Mouse (Mus musculus) limb, embryonic 13.5 days (tissue): ENCODE measurements around the gene Doc2g. TPM values are rescaled to one million over a fixed set of nuclear protein-coding genes. Genes with fewer than 3 reads are reported as not detected.
"Not testable (repeated sequence)": the region's sequence is repeated elsewhere in the genome, so short reads cannot be mapped to it uniquely, and the experiment has no call there.

Experiments used
- ATAC-seq: fragments of 200-750 bp; cut with Nextera tagmentation; 2 replicates; pipeline ENCODE4 v1.8.0; 2017; ENCODE audit warnings: low read depth, moderate number of reproducible peaks, moderate TSS enrichment; ENCODE audit not compliant: low FRiP score
- H3K27ac ChIP-seq: fragments of 300-500 bp; sonication (generic); 2 replicates; pipeline ENCODE4 v1.5.1; 2015; ENCODE audit warnings: inconsistent platforms, mild to moderate bottlenecking, moderate library complexity
- H3K27me3 ChIP-seq: fragments of 300-500 bp; sonication (generic); 2 replicates; pipeline ENCODE4 v1.6.1; 2015; ENCODE audit warnings: mild to moderate bottlenecking, inconsistent platforms
- H3K36me3 ChIP-seq: fragments of 300-500 bp; sonication (generic); 2 replicates; pipeline ENCODE4 v1.6.1; 2015; ENCODE audit warnings: inconsistent platforms, mild to moderate bottlenecking, moderate library complexity
- H3K4me1 ChIP-seq: fragments of 300-500 bp; sonication (generic); 2 replicates; pipeline ENCODE4 v1.6.1; 2015; ENCODE audit warnings: inconsistent platforms
- H3K4me2 ChIP-seq: fragments of 300-500 bp; sonication (generic); replicated peaks from 2 replicates; pipeline ENCODE4 v1.6.1; 2015; ENCODE audit warnings: inconsistent platforms, mild to moderate bottlenecking, moderate library complexity
- H3K4me3 ChIP-seq: fragments of 300-500 bp; sonication (generic); 2 replicates; pipeline ENCODE4 v1.5.1; 2015; ENCODE audit warnings: moderate library complexity, mild to moderate bottlenecking, inconsistent platforms
- H3K9ac ChIP-seq: fragments of 300-500 bp; sonication (generic); 2 replicates; pipeline ENCODE4 v1.6.1; 2015; ENCODE audit warnings: mild to moderate bottlenecking, inconsistent platforms
- H3K9me3 ChIP-seq: fragments of 300-500 bp; sonication (generic); 2 replicates; pipeline ENCODE4 v1.6.1; 2016; ENCODE audit warnings: inconsistent platforms
- WGBS: fragments of 180-500 bp; shearing (Covaris S2); methylation state at CpG from one replicate; pipeline ENCODE4 v1.1.7; 2015; 5-methylcytosine and 5-hydroxymethylcytosine counted together
- polyA plus RNA-seq: library from polyadenylated mRNA; unstranded; fragments of >200 nt; fragmentation: Nextera tagmentation; extraction: Ambion mirVana; gene quantifications from 2 replicates; pipeline ENCODE4 v1.2.1, GENCODE M21; 2015

Gene Doc2g
- polyA plus RNA-seq, 1 experiment from 2014 or later, result 5.5 TPM

DNA sequence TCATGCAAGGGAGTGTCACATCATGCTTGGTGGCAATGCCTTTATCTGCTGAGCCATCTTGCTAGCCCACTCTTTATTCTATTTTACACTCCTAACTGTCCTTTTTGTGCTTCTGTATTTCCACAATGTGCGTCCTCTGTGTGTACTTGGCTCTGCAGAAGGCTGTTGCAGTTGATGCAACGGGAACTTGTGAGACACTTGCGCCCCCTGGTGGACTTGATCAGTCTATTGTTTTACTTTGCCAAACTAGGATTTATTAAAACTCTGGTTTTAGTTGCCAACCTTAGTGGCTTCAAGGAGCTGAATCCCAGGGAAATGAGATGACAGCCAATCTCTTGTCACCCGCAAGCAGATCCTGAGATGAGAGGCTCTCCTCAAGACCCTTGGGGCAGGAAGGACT lies 44.7 kb downstream of the Doc2g start:
- H3K27me3 ChIP-seq, result no peaks in the 10 kb centered on the region
- 20% methylated on average over 4 of the region's 4 CpGs for WGBS
- no peak overlapping the region for H3K27ac ChIP-seq
- no peak for ATAC-seq
- H3K4me3 ChIP-seq, result no peak overlapping the region
- H3K9me3 ChIP-seq, result no peaks in the 10 kb centered on the region
- no peaks in the 10 kb centered on the region for H3K36me3 ChIP-seq
- no peak overlapping the region for H3K9ac ChIP-seq
- H3K4me1 ChIP-seq, result peaks cover 5% of the 10 kb centered on the region; the same call in 1 of the 2 replicates
- H3K4me2 ChIP-seq, result no peak overlapping the region

DNA sequence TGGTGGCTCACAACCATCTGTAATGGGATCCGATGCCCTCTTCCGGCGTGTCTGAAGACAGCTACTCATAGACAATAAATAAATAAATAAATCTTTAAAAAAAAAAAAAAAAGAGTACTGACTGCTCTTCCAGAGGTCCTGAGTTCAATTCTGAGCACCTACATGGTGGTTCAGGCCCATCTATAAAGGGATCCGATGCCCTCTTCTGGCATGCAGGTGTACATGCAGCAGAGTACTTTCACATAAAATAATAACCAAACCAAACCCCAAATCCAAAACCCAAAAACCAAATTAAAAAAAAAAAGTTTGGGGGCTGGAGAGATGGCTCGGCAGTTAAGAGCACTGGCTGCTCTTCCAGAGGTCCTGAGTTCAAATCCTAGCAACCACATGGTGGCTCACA lies 46.0 kb downstream of the Doc2g start:
- not testable (repeated sequence) for H3K4me3 ChIP-seq

DNA sequence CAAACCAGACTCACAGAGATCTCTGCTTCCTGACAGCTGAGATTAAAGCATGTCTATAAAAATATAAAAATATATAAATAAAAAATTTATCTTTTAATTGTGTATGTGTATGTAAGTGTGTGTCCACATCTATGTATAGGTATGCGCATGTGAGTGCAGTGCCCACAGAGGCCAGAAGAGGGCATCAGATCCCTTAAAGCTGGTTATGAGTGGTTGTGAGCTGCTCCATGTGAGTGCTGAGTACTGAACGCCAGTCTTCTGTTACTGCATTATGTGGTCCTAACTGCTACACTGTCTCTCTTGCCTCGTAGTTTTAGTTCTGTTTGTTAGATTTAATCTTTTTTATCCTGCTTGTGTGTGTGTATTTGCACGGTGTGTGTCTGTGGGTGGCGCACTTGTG lies 47.9 kb downstream of the Doc2g start:
- ATAC-seq, result no peak
- peaks cover 2% of the 10 kb centered on the region; the same call in 1 of the 2 replicates for H3K4me1 ChIP-seq
- 94% methylated on average over 5 of the region's 5 CpGs for WGBS

More for the DNA sequence above, 46.0 kb downstream of the Doc2g start:
- not testable (repeated sequence) for H3K27me3 ChIP-seq, H3K27ac ChIP-seq, H3K9me3 ChIP-seq, ATAC-seq, H3K4me2 ChIP-seq, H3K4me1 ChIP-seq, H3K36me3 ChIP-seq, H3K9ac ChIP-seq
- WGBS, result 86% methylated on average over 5 of the region's 5 CpGs

DNA sequence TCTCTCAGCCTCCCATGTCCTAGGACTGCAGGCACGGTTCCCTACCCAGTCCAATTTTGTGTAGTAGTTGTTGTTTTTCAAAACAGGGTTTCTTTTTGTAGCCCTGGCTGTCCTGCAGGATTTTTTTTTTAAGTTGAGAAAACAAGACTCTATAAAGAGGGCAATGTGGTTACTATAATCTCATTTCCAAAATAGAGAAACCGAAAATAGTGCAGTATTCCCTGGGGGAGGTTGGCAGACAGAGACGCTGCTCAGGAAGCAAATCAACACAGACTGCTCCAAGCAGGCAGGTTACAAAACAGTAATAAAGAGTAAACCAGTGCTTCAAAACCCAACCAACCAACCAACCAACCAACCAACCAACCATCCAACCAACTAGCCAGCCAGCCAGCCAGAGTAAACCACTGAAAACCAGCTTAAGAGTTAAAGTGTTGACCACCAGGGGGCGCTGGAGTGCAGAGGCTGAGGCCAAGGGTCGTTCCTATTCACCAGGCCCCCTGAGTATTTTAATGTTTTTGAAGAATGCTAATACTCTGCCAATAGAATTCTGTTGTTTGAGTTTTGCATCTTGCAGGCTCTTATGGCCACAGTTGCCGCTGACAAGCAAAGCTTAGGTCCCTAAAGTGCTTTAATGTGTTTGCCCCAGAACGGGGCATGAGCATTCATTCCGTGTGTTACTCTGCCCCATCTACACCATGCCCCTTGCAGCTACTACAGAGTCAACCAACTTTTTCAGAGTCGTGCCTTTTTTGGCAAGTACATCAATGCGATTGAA lies 48.8 kb downstream of the Doc2g start:
- no peak for ATAC-seq
- no peaks in the 10 kb centered on the region for H3K36me3 ChIP-seq
- 0 out of 2 replicates have a peak, but pooled peaks cover 3% of the 10 kb centered on the region for H3K4me1 ChIP-seq
- no peak overlapping the region for H3K9ac ChIP-seq
- no peak overlapping the region for H3K4me3 ChIP-seq
- 52% methylated on average over 10 of the region's 10 CpGs for WGBS
- no peaks in the 10 kb centered on the region for H3K27me3 ChIP-seq
- H3K27ac ChIP-seq, result no peak overlapping the region
- no peak overlapping the region for H3K4me2 ChIP-seq
- H3K9me3 ChIP-seq, result no peaks in the 10 kb centered on the region

More for the DNA sequence above, 47.9 kb downstream of the Doc2g start:
- no peak overlapping the region for H3K27ac ChIP-seq
- no peaks in the 10 kb centered on the region for H3K9me3 ChIP-seq
- H3K4me3 ChIP-seq, result no peak overlapping the region
- no peak overlapping the region for H3K9ac ChIP-seq
- no peaks in the 10 kb centered on the region for H3K36me3 ChIP-seq
- no peaks in the 10 kb centered on the region for H3K27me3 ChIP-seq
- no peak overlapping the region for H3K4me2 ChIP-seq

DNA sequence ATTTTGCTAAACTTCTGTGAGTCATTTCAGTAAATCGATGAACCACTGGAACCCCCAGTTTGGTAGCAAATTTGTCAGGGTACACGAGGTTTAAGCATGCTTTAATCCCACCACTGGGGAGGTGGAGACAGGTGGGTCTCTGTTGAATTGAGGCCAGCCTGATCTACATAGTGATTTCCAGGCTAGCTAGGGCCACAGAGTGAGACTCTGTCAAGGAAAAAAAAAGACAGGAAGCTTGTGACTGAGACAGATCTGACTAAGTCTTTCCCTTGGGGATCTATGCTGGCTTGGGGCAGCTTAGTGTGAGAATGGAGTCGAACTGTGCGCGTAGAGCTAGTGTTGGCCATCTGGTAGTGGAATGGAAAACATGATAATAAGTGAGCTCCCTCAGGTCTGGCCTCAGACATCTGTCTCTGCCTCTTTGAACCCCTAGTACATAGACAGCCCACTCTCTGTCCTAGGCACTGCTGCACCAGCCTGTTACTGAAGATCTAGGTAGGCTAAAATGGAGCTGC lies 49.5 kb downstream of the Doc2g start:
- Histone ChIP-seq H3K9ac (no peak overlapping the region), H3K27ac (no peak overlapping the region), H3K4me3 (no peak overlapping the region), H3K4me1 (0 out of 2 replicates have a peak, but pooled peaks cover 3% of the 10 kb centered on the region), H3K4me2 (no peak overlapping the region), H3K27me3 (no peaks in the 10 kb centered on the region), H3K9me3 (no peaks in the 10 kb centered on the region), H3K36me3 (no peaks in the 10 kb centered on the region)
- no peak for ATAC-seq
- WGBS, result 78% methylated on average over 5 of the region's 5 CpGs

DNA sequence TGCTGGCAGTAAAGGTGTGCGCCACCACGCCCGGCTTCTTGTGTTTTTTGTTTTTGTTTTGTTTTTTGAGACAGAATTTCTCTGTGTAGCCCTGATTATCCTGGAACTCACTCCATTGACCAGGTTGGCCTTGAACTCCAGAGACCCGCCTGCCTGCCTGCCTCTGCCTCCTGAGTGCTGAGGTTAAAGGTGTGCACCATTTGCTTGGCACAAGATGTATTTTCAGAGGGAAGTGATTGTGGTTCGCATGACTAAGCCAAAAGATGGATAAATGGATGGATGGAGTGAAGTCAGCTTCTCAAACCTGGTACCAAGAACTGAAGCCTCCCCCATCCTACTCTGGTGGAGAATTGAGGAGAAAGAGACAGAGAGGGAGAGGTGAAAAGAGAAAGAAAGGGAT lies 51.5 kb downstream of the Doc2g start:
- ATAC-seq, result no peak
- Histone ChIP-seq H3K9ac (no peak overlapping the region), H3K4me2 (no peak overlapping the region), H3K27me3 (no peaks in the 10 kb centered on the region), H3K9me3 (no peaks in the 10 kb centered on the region), H3K36me3 (no peaks in the 10 kb centered on the region), H3K4me1 (0 out of 2 replicates have a peak, but pooled peaks cover 3% of the 10 kb centered on the region), H3K4me3 (no peak overlapping the region), H3K27ac (no peak overlapping the region)
- 87% methylated on average over 5 of the region's 5 CpGs for WGBS

DNA sequence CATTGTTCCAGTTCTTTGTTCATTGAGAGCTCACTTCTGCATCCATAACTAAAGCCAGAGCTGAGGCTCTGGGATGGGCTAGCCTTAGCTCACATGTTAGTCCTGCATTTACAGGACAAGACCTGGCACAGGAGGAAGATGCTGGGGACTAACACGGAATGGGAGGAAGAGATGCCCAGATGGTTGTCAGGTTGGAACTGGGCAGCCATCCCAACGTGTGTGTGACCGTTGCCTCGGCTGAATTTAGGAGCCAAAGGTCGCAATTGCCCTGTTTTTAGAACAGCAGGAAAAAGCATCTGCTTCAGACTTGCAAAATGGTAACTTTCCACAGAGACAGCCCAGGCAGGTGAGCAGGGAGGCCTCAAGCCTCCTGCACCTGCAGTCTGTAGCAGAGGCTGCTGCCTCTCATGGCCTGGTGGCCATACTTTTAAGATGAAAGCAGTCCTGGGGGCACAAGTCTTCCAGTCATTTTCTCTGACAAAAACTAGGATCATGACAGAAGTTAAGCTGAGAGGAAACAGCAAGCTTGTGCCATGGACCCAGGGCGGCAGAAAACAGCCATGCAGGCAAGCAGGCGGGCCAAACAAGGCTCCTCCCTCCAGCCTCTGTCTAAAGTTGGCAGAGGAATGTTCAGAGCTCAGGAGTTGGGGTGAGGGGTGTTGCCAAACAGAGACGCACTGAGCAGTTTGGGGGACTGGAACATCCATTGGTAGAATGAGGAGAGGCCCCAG lies 52.3 kb downstream of the Doc2g start:
- no peak overlapping the region for H3K4me3 ChIP-seq
- no peaks in the 10 kb centered on the region for H3K27me3 ChIP-seq
- no peak for ATAC-seq
- no peaks in the 10 kb centered on the region for H3K9me3 ChIP-seq
- H3K4me2 ChIP-seq, result no peak overlapping the region
- no peak overlapping the region for H3K9ac ChIP-seq
- no peak overlapping the region for H3K27ac ChIP-seq
- H3K4me1 ChIP-seq, result 0 out of 2 replicates have a peak, but pooled peaks cover 3% of the 10 kb centered on the region
- 71% methylated on average over 8 of the region's 8 CpGs for WGBS
- H3K36me3 ChIP-seq, result no peaks in the 10 kb centered on the region

DNA sequence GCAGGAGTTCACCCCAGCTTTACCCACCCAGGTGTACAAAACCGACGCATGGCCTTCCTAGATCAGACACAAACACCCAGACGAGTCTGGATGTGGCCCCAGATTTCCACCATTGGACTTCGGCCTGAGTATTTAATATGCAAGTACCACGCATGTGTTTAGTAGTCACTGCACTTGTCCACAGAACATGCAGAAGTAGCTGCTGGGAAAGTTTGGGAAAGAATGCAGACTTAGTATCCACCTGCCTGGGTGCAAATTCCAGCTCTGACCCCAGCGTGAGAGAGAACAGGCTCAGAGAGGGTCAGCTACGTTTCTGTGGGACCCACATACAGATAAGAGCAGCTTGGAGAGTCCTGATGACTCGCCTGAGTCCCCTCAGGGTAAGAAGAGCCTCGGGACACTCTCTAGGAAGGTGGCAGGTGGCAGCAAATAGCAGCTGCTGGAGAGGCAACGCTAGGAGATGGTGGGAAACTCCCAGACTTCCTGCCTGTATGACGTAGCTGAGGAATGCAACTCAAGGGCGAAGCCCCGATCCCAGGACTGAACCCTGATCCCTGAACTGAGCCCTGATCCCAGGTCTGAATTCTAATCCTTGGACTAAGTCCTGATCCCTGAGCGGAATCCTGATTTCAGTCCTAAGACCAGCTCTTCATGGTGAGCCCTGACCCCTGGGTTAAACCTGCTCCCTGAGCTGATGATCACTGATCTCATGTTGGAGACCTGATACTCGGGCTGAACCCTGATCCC lies 53.0 kb downstream of the Doc2g start:
- 0 out of 2 replicates have a peak overlapping the region, but pooled peaks have one; percentile 1 for H3K9ac ChIP-seq
- no peaks in the 10 kb centered on the region for H3K36me3 ChIP-seq
- no peak for ATAC-seq
- no peaks in the 10 kb centered on the region for H3K9me3 ChIP-seq
- no peak overlapping the region for H3K4me3 ChIP-seq
- 49% methylated on average over 15 of the region's 15 CpGs for WGBS
- no peak overlapping the region for H3K27ac ChIP-seq
- H3K27me3 ChIP-seq, result no peaks in the 10 kb centered on the region
- H3K4me2 ChIP-seq, result no peak overlapping the region
- 0 out of 2 replicates have a peak, but pooled peaks cover 3% of the 10 kb centered on the region for H3K4me1 ChIP-seq

Other genes starting within 250 kb of the Doc2g start
- gene Kmt5b, start 235.9 kb upstream of the Doc2g start, polyA plus RNA-seq, result 30.4 and 31.2 TPM in 2 replicates
- 46.0 and 47.8 TPM in 2 replicates for gene Chka, start 151.5 kb upstream of the Doc2g start, polyA plus RNA-seq
- 40.3 and 52.9 TPM in 2 replicates for gene Tcirg1, start 96.2 kb upstream of the Doc2g start, polyA plus RNA-seq
- 259 and 267 TPM in 2 replicates for gene Ndufs8, start 90.5 kb upstream of the Doc2g start, polyA plus RNA-seq
- gene Aldh3b1, start 73.5 kb upstream of the Doc2g start, polyA plus RNA-seq, result 1.1 and 1.3 TPM in 2 replicates
- 14.2 and 15.0 TPM in 2 replicates for gene Unc93b1, start 68.1 kb upstream of the Doc2g start, polyA plus RNA-seq
- gene Aldh3b3, start 44.7 kb upstream of the Doc2g start, polyA plus RNA-seq, result 0.05 TPM in 1 of 2 replicates, not detected in the other
- 7.8 and 9.3 TPM in 2 replicates for gene Aldh3b2, start 31.0 kb upstream of the Doc2g start, polyA plus RNA-seq
- gene Acy3, start 16.7 kb upstream of the Doc2g start, polyA plus RNA-seq, result 4.6 and 6.8 TPM in 2 replicates
- gene Tbx10, start 10.6 kb upstream of the Doc2g start, polyA plus RNA-seq, result not detected in 2 replicates
- 32.9 and 34.2 TPM in 2 replicates for gene Nudt8, start 2.7 kb upstream of the Doc2g start, polyA plus RNA-seq
- 4.5 and 4.7 TPM in 2 replicates for gene Gm49405, start 2.7 kb upstream of the Doc2g start, polyA plus RNA-seq
- gene Ndufv1, start 9.5 kb downstream of the Doc2g start, polyA plus RNA-seq, result 188 and 199 TPM in 2 replicates
- gene Gstp1, start 34.7 kb downstream of the Doc2g start, polyA plus RNA-seq, result 573 and 575 TPM in 2 replicates
- 0.61 and 6.7 TPM in 2 replicates for gene Gstp2, start 42.7 kb downstream of the Doc2g start, polyA plus RNA-seq
- not detected in 2 replicates for gene Gstp3, start 56.3 kb downstream of the Doc2g start, polyA plus RNA-seq
- not detected in 2 replicates for gene Cabp2, start 78.3 kb downstream of the Doc2g start, polyA plus RNA-seq
- 56.8 TPM in 2 replicates for gene Cdk2ap2, start 93.9 kb downstream of the Doc2g start, polyA plus RNA-seq
- gene Pitpnm1, start 96.7 kb downstream of the Doc2g start, polyA plus RNA-seq, result 6.6 and 7.3 TPM in 2 replicates
- gene Aip, start 122.5 kb downstream of the Doc2g start, polyA plus RNA-seq, result 98.5 and 105 TPM in 2 replicates
- not detected in 2 replicates for gene Gpr152, start 136.5 kb downstream of the Doc2g start, polyA plus RNA-seq
- 0.05 and 0.13 TPM in 2 replicates for gene Cabp4, start 140.7 kb downstream of the Doc2g start, polyA plus RNA-seq
- 137 and 146 TPM in 2 replicates for gene Coro1b, start 145.3 kb downstream of the Doc2g start, polyA plus RNA-seq
- 2.7 and 3.6 TPM in 2 replicates for gene Ptprcap, start 150.3 kb downstream of the Doc2g start, polyA plus RNA-seq
- gene Rps6kb2, start 160.0 kb downstream of the Doc2g start, polyA plus RNA-seq, result 63.9 and 65.7 TPM in 2 replicates
- 2.2 and 2.5 TPM in 2 replicates for gene Carns1, start 172.2 kb downstream of the Doc2g start, polyA plus RNA-seq
- 1.3 and 2.7 TPM in 2 replicates for gene Tbc1d10c, start 188.0 kb downstream of the Doc2g start, polyA plus RNA-seq
- gene Ppp1ca, start 188.8 kb downstream of the Doc2g start, polyA plus RNA-seq, result 817 and 858 TPM in 2 replicates
- gene Rad9a, start 198.3 kb downstream of the Doc2g start, polyA plus RNA-seq, result 36.2 and 38.1 TPM in 2 replicates
- gene Clcf1, start 210.9 kb downstream of the Doc2g start, polyA plus RNA-seq, result 9.0 and 10.0 TPM in 2 replicates
- not detected in 2 replicates for gene AC109138.7, start 211.0 kb downstream of the Doc2g start, polyA plus RNA-seq
- gene Pold4, start 228.6 kb downstream of the Doc2g start, polyA plus RNA-seq, result 17.6 and 21.4 TPM in 2 replicates